Mouse (Mus musculus): Measurements from ENCODE around the gene Hist1h2bg. TPM values are rescaled to one million over a fixed set of nuclear protein-coding genes. Genes with fewer than 3 reads are reported as not detected.
"Not testable (repeated sequence)": the region's sequence is repeated elsewhere in the genome, so short reads cannot be mapped to it uniquely, and the experiment has no call there.

Hist1h2bg gene
- polyA plus RNA-seq, 1 experiment from 2014 or later, result 6.9 TPM

DNA sequence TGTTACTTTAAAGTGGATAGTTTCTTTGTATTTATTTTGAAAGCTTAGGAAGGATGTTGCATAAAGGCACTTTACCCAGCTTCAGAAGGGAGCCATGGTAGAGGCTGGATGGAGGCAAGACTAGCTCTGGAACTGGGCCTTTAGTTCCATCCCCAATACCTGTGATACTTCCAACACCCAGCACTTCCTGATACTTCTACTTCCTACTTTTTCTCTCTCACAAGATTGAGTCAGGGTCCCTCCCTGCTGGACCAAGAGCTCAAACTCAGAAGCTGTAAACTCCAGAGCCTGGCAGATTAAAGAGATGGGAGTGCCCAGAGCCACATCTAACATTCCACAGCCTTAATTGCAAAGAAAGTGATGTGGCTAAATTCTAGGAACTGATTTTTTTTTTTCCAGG is 13.1 kb downstream of the Hist1h2bg start:
- ATAC-seq (ENCODE audit: insufficient read depth, low FRiP score, low TSS enrichment), result no peak
- Histone ChIP-seq H3K9me3 (ENCODE audit: control insufficient read depth, low read length) (no peaks in the 10 kb centered on the region), H3K4me1 (ENCODE audit: control insufficient read depth, insufficient read depth, low read length) (peaks cover 24% of the 10 kb centered on the region), H3K36me3 (ENCODE audit: control insufficient read depth, insufficient read depth, low read length) (no peaks in the 10 kb centered on the region), H3K27me3 (ENCODE audit: control insufficient read depth, insufficient read depth, low read length) (no peaks in the 10 kb centered on the region), H3K4me2 (ENCODE audit: low read depth) (peak overlapping the region; percentile 83), H3K4me3 (ENCODE audit: low read depth, low read length) (peak overlapping the region; percentile 39; the same call in 1 of the 2 replicates), H3K9ac (ENCODE audit: low read length) (peak overlapping the region; percentile 80), H3K27ac (ENCODE audit: low read depth, low read length) (peak overlapping the region; percentile 97)
- peak; percentile 23 for DNase-seq (ENCODE audit: low spot score)

DNA sequence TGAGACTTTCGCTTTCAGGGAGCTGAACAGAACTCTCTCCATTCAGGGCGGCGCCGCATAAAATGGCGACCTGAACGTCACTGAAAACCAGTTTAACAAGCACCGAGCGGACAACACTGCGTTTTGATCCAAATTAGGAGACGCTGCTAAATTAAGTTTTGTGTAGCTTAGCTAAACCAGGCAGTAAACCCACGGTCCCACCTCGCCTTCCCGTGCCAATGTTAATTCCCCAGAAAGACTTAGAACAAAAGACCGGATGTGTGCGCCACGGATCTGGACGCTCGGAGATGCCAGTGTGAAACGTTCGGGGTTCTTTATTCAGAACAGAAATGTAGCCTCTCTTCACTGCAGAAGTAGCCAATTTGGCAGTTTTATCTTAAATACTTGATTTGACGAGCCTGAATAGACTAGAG is 13.8 kb downstream of the Hist1h2bg start:
- WGBS, result under 1% methylated on average over 21 of the region's 21 CpGs
- DNase-seq (ENCODE audit: low spot score), result peak; percentile 81
- Histone ChIP-seq H3K4me3 (ENCODE audit: low read depth, low read length) (peak overlapping the region; percentile 39), H3K4me2 (ENCODE audit: low read depth) (peak overlapping the region; percentile 83), H3K9me3 (ENCODE audit: control insufficient read depth, low read length) (no peaks in the 10 kb centered on the region), H3K27me3 (ENCODE audit: control insufficient read depth, insufficient read depth, low read length) (no peaks in the 10 kb centered on the region), H3K9ac (ENCODE audit: low read length) (peak overlapping the region; percentile 80), H3K36me3 (ENCODE audit: control insufficient read depth, insufficient read depth, low read length) (no peaks in the 10 kb centered on the region), H3K27ac (ENCODE audit: low read depth, low read length) (peak overlapping the region; percentile 97), H3K4me1 (ENCODE audit: control insufficient read depth, insufficient read depth, low read length) (peaks cover 24% of the 10 kb centered on the region)
- ATAC-seq (ENCODE audit: insufficient read depth, low FRiP score, low TSS enrichment), result 0 out of 2 replicates have a peak, but pooled peaks have one; percentile 3

DNA sequence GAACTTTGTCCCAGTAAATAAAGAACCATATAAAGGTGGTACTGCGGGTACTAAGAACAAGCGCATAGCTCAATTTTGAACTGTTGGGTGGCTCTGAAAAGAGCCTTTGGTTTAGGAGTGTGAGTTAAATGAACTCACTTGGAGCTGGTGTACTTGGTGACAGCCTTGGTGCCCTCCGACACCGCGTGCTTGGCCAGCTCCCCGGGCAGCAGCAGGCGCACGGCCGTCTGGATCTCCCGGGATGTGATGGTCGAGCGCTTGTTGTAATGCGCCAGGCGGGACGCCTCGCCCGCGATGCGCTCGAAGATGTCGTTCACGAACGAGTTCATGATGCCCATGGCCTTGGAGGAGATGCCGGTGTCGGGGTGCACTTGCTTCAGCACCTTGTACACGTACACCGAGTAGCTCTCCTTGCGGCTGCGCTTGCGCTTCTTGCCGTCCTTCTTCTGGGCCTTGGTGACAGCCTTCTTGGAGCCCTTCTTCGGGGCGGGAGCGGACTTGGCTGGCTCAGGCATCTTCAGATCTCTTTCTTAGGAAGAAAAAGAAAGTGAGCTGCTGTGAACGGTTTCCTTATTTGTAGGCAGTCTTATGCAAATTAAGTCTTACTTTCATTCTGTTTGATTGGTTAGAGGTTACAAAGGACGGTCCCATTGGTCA is 14.4 kb downstream of the Hist1h2bg start:
- ATAC-seq (ENCODE audit: insufficient read depth, low FRiP score, low TSS enrichment) (peak; percentile 79), DNase-seq (ENCODE audit: low spot score) (peak; percentile 77)
- Histone ChIP-seq H3K4me1 (ENCODE audit: control insufficient read depth, insufficient read depth, low read length) (peaks cover 24% of the 10 kb centered on the region), H3K27ac (ENCODE audit: low read depth, low read length) (peak overlapping the region; percentile 97), H3K9ac (ENCODE audit: low read length) (peak overlapping the region; percentile 80), H3K4me2 (ENCODE audit: low read depth) (peak overlapping the region; percentile 83), H3K4me3 (ENCODE audit: low read depth, low read length) (peak overlapping the region; percentile 39)
- H3K27me3 ChIP-seq (ENCODE audit: control insufficient read depth, insufficient read depth, low read length); H3K9me3 ChIP-seq (ENCODE audit: control insufficient read depth, low read length); H3K36me3 ChIP-seq (ENCODE audit: control insufficient read depth, insufficient read depth, low read length): not testable (repeated sequence)
- under 1% methylated on average over 20 of the region's 36 CpGs for WGBS

DNA sequence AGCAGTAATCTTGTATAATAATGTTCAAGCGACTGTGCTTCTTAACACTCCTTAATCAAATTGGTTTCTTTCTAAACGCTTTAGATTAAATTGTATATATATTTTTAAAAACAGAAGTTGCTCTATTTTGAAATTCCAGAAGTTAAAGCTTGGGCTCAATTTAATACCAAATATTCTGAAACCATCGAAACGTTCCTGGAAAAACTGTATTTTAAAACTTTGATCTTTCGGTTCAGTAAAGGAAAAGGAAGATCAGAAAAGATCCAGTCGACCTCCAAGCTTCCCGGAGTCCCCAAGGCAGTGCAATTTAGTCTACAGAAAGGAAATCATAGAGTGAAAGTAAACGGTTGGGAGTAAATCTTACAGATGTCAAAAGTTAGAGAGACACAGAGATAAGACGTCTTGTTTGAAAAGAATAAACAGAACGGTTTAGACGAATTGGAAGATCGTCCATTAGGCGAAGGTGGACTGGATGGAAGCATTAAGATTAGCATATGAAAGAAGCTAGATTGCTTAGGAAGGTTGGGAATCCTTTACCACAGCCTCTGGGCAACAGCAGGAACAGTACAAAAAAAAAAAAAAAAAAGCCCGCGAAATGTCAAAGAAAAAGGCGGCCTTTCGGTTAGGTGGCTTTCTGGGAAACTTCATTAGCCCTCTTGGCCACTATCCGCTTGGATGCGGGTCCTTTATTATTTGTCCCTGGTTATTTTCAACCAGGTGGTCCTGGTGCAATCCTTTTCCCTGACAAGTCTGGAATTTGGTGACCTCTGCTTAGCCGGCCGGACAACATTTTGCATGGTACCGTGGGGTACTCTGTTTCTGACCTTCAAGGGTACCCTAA is 15.1 kb downstream of the Hist1h2bg start:
- H3K27me3 ChIP-seq (ENCODE audit: control insufficient read depth, insufficient read depth, low read length), result no peaks in the 10 kb centered on the region
- WGBS, result 1% methylated on average over 22 of the region's 22 CpGs
- 0 out of 2 replicates have a peak, but pooled peaks have one; percentile 22 for ATAC-seq (ENCODE audit: insufficient read depth, low FRiP score, low TSS enrichment)

DNA sequence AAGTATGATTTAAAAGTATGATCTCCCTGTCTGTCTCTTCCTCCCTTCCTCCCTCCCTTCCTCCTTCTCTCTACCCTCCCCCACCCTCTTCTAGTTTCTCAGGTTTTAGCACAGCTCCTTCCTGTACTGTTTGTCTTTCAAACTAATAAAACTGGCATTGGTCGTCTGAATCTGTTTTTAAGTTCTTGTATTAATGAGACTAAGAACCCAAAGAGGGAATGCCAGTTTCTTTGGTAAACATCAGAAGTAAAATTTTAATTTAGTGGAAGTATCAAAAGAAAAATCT is 15.7 kb downstream of the Hist1h2bg start:
- peak overlapping the region; percentile 83 for H3K4me2 ChIP-seq (ENCODE audit: low read depth)
- H3K36me3 ChIP-seq (ENCODE audit: control insufficient read depth, insufficient read depth, low read length), result no peaks in the 10 kb centered on the region
- DNase-seq (ENCODE audit: low spot score), result no peak
- H3K9ac ChIP-seq (ENCODE audit: low read length), result peak overlapping the region; percentile 12
- no peak for ATAC-seq (ENCODE audit: insufficient read depth, low FRiP score, low TSS enrichment)
- H3K27me3 ChIP-seq (ENCODE audit: control insufficient read depth, insufficient read depth, low read length), result no peaks in the 10 kb centered on the region
- H3K9me3 ChIP-seq (ENCODE audit: control insufficient read depth, low read length), result no peaks in the 10 kb centered on the region
- H3K4me1 ChIP-seq (ENCODE audit: control insufficient read depth, insufficient read depth, low read length), result peaks cover 23% of the 10 kb centered on the region
- WGBS, result 3% methylated on average over 1 of the region's 1 CpGs
- 0 out of 2 replicates have a peak overlapping the region, but pooled peaks have one; percentile 0 for H3K4me3 ChIP-seq (ENCODE audit: low read depth, low read length)
- H3K27ac ChIP-seq (ENCODE audit: low read depth, low read length), result peak overlapping the region; percentile 86

More for the DNA sequence above, 15.1 kb downstream of the Hist1h2bg start:
- Histone ChIP-seq H3K4me2 (ENCODE audit: low read depth) (peak overlapping the region; percentile 83), H3K9me3 (ENCODE audit: control insufficient read depth, low read length) (no peaks in the 10 kb centered on the region), H3K4me1 (ENCODE audit: control insufficient read depth, insufficient read depth, low read length) (peaks cover 24% of the 10 kb centered on the region), H3K4me3 (ENCODE audit: low read depth, low read length) (peak overlapping the region; percentile 39; the same call in 1 of the 2 replicates), H3K27ac (ENCODE audit: low read depth, low read length) (peak overlapping the region; percentile 97), H3K9ac (ENCODE audit: low read length) (peak overlapping the region; percentile 12), H3K36me3 (ENCODE audit: control insufficient read depth, insufficient read depth, low read length) (no peaks in the 10 kb centered on the region)
- DNase-seq (ENCODE audit: low spot score), result peak; percentile 35

DNA sequence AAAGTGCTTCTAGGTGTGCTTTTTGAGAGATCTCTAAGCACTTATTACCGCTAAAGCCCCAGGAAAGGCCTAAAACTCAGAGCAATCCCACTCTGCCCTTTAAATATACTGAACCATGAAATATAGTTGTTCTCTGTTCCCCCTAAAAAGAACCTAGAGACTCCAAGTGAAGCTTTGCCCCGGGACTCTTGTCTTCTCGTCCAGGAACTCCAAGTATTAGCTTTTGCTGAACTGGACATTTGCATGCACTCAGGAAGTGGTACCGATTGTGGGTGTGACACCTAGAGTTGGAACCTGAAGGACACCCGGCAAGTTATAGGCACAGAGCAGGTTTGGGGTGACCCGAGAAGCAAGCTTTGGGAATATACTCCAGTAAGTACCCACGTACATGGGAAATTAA is 20.0 kb downstream of the Hist1h2bg start:
- WGBS, result 95% methylated on average over 7 of the region's 7 CpGs
- Histone ChIP-seq H3K4me1 (ENCODE audit: control insufficient read depth, insufficient read depth, low read length) (peaks cover 5% of the 10 kb centered on the region; the same call in 1 of the 2 replicates), H3K27ac (ENCODE audit: low read depth, low read length) (no peak overlapping the region), H3K9me3 (ENCODE audit: control insufficient read depth, low read length) (no peaks in the 10 kb centered on the region), H3K9ac (ENCODE audit: low read length) (no peak overlapping the region), H3K27me3 (ENCODE audit: control insufficient read depth, insufficient read depth, low read length) (no peaks in the 10 kb centered on the region), H3K4me3 (ENCODE audit: low read depth, low read length) (no peak overlapping the region), H3K4me2 (ENCODE audit: low read depth) (no peak overlapping the region), H3K36me3 (ENCODE audit: control insufficient read depth, insufficient read depth, low read length) (no peaks in the 10 kb centered on the region)
- DNase-seq (ENCODE audit: low spot score) (no peak), ATAC-seq (ENCODE audit: insufficient read depth, low FRiP score, low TSS enrichment) (no peak)

DNA sequence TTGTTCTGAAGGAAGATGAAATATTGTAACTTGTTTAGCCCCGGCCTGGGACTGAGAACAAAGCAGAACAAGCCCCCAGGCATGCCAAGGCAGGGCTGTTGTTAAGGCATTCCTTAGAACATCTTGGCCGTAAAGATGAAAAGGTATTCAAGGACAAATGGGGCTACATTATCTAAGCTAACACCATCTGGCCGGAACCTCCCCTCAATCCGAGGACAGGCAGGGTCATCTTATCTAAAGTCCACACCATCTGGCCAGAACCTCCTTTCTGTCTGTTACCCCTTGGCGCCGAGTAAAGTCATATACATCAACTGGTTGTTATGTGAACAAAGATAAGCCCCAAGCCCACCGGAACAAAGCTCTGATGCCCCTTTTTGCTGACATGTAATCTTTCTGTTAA is 20.7 kb downstream of the Hist1h2bg start:
- WGBS, result 87% methylated on average over 6 of the region's 7 CpGs
- H3K9ac ChIP-seq (ENCODE audit: low read length); ATAC-seq (ENCODE audit: insufficient read depth, low FRiP score, low TSS enrichment); H3K36me3 ChIP-seq (ENCODE audit: control insufficient read depth, insufficient read depth, low read length); H3K27me3 ChIP-seq (ENCODE audit: control insufficient read depth, insufficient read depth, low read length); DNase-seq (ENCODE audit: low spot score); H3K4me3 ChIP-seq (ENCODE audit: low read depth, low read length); H3K4me2 ChIP-seq (ENCODE audit: low read depth); H3K9me3 ChIP-seq (ENCODE audit: control insufficient read depth, low read length); H3K4me1 ChIP-seq (ENCODE audit: control insufficient read depth, insufficient read depth, low read length); H3K27ac ChIP-seq (ENCODE audit: low read depth, low read length): not testable (repeated sequence)

DNA sequence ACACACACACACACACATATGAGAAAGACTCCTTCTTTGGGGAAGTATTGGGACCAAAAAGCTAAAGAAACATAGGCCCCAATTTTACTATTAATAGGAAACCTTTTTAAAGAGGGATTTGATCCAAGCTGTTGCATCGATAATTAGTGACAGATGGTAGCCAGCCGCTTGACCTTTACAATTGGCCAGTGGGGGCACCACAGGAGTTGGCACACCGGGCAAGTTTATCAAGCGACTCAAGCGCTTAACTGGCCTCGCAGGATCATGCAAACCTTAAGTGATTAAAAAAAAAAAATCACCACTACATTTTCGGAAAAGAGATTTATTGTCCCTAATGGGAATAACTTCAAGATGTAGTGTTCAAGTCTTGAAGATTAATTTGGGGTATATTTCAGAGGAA is 21.4 kb downstream of the Hist1h2bg start:
- ATAC-seq (ENCODE audit: insufficient read depth, low FRiP score, low TSS enrichment), result no peak
- Histone ChIP-seq H3K9me3 (ENCODE audit: control insufficient read depth, low read length) (no peaks in the 10 kb centered on the region), H3K36me3 (ENCODE audit: control insufficient read depth, insufficient read depth, low read length) (no peaks in the 10 kb centered on the region), H3K27me3 (ENCODE audit: control insufficient read depth, insufficient read depth, low read length) (no peaks in the 10 kb centered on the region), H3K4me3 (ENCODE audit: low read depth, low read length) (no peak overlapping the region), H3K27ac (ENCODE audit: low read depth, low read length) (no peak overlapping the region), H3K4me2 (ENCODE audit: low read depth) (no peak overlapping the region), H3K4me1 (ENCODE audit: control insufficient read depth, insufficient read depth, low read length) (no peaks in the 10 kb centered on the region), H3K9ac (ENCODE audit: low read length) (no peak overlapping the region)
- no peak for DNase-seq (ENCODE audit: low spot score)
- WGBS, result 87% methylated on average over 7 of the region's 7 CpGs

Data from neural tube, embryonic 11.5 days (tissue).